In genomic region chr4:130896372-130896771, GRCm38 (mm10) we compare ENCODE assay signal across 9 mouse cellular contexts. TPM values are rescaled to one million over a fixed set of nuclear protein-coding genes. Genes with fewer than 3 reads are reported as not detected.
DNase-seq lines count a peak whose midpoint lies in the region; ATAC-seq lines count a peak whose summit lies in the region.
"Had no signal": no experiment of that assay in that cellular context is flagged by ENCODE, and none has a peak within 500 bp of the region (broad histone marks: within the 10 kb centered on the region; RNA-seq: fewer than 3 reads in every experiment).

No protein-coding gene starts in this region.

- no peak overlapping the region for H3K9ac ChIP-seq in neural tube, embryonic 15.5 days (replicated peaks)

- no peaks in the 10 kb centered on the region for H3K9me3 ChIP-seq in neural tube, embryonic 15.5 days (replicated peaks)

- intact Hi-C loops in left cerebral cortex, postnatal 14 days (cut with DNase I) = loop anchor here (1.0 kb wide), 1 partner anchor 51 kb away; no protein-coding TSS in a partner anchor

- H3K27me3 ChIP-seq in neural tube, embryonic 15.5 days (replicated peaks) = 0 out of 2 replicates have a peak, but pooled peaks cover 7% of the 10 kb centered on the region

- peak; percentile 52 to 78 for DNase-seq in cerebellum, postnatal 4 days (ENCODE audit: low spot score in 2 of 2)
- no peak for DNase-seq in cerebellum, adult 9-10 months
- peak; percentile 64 to 72 for DNase-seq in left cerebral cortex, postnatal 14 days (ENCODE audit: low spot score in 2 of 2)
- DNase-seq in left cerebral cortex, adult 11 months (ENCODE audit: low spot score) = no peak
- DNase-seq in WW6 (ENCODE audit: low read depth, low spot score) = peak; percentile 33
- DNase-seq in kidney, postnatal 10 days = peak; percentile 66
- DNase-seq in retina, postnatal 1 day = peak; percentile 64

- no peak overlapping the region for H3K4me2 ChIP-seq in neural tube, embryonic 15.5 days

- WGBS in neural tube, embryonic 15.5 days = 68% methylated on average over 2 of the region's 2 CpGs

- H3K4me3 ChIP-seq in neural tube, embryonic 15.5 days (replicated peaks) = no peak overlapping the region

- no peak overlapping the region for H3K27ac ChIP-seq in neural tube, embryonic 15.5 days (replicated peaks)

- H3K36me3 ChIP-seq in neural tube, embryonic 15.5 days = no peaks in the 10 kb centered on the region

- ATAC-seq in neural tube, embryonic 15.5 days (ENCODE audit: low FRiP score) = no peak

- H3K4me1 ChIP-seq in neural tube, embryonic 15.5 days = peaks cover 7% of the 10 kb centered on the region

RNA-seq across cellular contexts. Expression of gene Laptm5, which starts 16.6 kb away (rescaled TPM):
- total RNA-seq in left cerebral cortex, postnatal 14 days (2021) = 10 to 100 TPM; 35.3 to 38.3 TPM
- polyA plus RNA-seq in neural tube, embryonic 15.5 days (2015; fragmentation: Nextera tagmentation; extraction: Ambion mirVana) = 29.8 and 64.3 TPM in 2 replicates

RNA-seq across cellular contexts. Expression of gene Matn1, which starts 47.8 kb away (rescaled TPM):
- 1 to 10 TPM; 2.0 to 2.4 TPM for total RNA-seq in left cerebral cortex, postnatal 14 days (2021)
- 3.0 and 10.8 TPM in 2 replicates for polyA plus RNA-seq in neural tube, embryonic 15.5 days (2015; fragmentation: Nextera tagmentation; extraction: Ambion mirVana)
- polyA plus RNA-seq: heart, embryonic 14.5 days had no signal

Comparison
In these comparisons a context has a peak if more than half of its experiments do, and no peak if none do; other contexts are left out.
1. DNase-seq: peak in cerebellum, postnatal 4 days (2 of 2), left cerebral cortex, postnatal 14 days (2 of 2), WW6 (single experiment), kidney, postnatal 10 days (single experiment) and retina, postnatal 1 day (single experiment); none in cerebellum, adult 9-10 months (single experiment) and left cerebral cortex, adult 11 months (single experiment).